Mouse (Mus musculus) spleen, postnatal 36 days (tissue): ENCODE results near the gene Nadsyn1.

Experiments
- DNase-seq, 2 experiments: peaks; one replicate each; pipeline ENCODE4 v3.0.0; 2022; ENCODE audit warnings: low spot score in 2 of 2, mixed read lengths in 1 of 2

The Nadsyn1 gene

DNA sequence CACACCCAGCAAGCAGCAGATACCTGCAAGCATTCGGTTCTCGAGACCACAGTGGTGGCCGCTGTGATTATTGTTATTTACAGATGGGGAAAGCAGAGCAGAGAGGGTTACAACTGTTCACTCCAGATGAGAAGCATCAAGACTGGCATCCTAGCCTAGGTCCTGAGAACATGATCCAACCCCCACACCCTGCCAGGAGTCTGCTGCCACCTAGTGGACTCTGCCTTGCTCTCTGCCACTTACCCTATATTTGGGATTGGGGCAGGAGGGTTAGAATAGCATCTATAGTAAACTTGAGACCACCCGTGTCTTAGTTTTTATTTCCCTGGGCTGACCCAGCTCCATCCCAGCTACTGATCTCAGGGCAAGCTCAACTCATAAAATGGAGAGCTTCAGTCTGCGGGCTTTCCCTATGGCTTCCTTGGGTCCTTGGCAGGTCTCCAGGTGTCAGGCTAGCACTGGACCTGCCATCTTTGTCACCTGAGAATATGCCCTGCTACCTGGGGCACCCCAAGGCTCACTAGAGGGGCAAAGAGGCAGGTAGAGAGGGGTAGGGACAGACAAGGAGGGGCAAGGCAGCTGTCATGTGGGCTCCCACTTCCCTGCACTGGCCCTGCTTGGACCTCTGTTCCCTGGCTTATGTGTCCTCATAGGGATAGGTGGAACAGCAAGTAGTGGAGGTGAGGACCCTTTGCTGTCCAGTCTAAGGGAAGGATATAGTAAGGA lies 68.5 kb downstream of the Nadsyn1 start:
- DNase-seq, result peak; percentile 37 to 55

DNA sequence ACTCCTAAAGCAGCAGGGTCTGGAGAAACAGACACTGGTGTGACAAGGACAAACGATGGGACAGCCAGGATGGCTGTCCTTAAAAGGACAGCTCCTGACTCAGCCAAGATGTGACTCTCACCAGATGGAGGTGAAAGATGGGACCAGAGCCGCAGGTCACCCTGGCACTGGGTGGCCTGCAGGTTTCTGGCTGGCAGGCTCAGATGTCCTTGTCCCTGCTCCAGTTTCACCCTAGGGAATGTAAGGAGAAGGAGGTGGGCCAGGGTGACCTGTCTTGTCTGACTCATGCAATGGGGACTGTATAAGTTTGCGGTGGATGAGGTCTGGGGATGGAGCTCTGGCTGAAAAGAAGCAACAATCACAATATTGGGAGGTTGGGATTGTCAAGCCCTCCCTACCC lies 70.0 kb downstream of the Nadsyn1 start:
- no peak for DNase-seq

DNA sequence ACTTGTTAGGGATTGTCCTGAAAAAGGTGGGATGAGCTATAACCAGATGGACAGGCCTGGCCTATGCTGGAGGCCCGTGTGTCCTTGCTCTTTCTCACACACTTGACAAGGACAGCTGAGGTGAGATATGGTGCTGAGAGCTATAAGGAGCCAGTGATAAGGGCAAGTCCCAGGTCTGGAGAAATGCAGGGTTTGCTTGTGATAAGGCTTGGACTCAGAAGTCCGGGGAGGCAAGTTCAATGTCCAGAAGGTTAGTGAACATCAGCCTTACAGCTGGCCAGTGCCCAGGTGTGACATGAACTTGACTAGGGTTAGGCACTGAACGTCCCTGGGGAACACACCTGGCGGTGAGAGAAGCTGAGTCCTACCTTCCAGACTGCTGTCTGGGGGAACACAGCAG lies 70.6 kb downstream of the Nadsyn1 start:
- no peak for DNase-seq

DNA sequence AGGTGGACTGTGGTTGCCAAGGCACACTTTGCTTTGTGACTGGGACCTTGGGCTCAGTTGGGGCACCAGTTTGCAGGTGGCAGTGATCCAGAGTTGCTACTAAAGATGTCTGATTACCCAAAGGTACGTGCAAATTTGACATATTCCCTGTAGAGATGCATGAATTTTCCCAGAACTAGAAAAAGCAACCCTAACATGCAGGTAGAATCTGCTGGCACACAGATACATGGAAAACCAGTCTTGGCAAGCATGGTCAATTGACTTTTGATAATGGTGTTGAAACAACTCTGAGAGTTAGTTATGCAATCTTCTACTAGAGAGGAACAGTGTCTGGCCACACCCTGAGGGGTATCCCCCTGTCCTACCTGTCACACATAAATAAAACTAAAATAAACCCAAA lies 71.3 kb downstream of the Nadsyn1 start:
- DNase-seq, result no peak

DNA sequence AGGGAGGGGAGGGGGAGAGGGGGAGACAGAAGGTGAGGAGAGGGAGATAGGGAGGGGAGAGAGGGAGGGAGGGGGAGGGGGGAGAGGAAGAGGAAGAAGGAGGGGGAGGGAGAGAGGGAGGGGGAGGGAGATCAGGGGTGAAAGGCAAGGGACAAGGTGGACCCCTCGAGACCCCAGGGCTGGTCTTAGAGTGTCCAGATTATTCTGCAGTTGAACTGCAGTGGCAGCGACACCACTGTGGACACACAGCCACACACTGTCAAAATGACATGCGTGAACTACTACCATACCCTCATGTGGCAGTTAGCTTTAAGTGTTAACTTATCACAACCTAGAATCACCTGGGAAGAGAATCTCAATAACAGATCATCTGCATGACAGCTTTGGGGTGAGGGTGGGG lies 73.6 kb downstream of the Nadsyn1 start:
- no peak for DNase-seq

DNA sequence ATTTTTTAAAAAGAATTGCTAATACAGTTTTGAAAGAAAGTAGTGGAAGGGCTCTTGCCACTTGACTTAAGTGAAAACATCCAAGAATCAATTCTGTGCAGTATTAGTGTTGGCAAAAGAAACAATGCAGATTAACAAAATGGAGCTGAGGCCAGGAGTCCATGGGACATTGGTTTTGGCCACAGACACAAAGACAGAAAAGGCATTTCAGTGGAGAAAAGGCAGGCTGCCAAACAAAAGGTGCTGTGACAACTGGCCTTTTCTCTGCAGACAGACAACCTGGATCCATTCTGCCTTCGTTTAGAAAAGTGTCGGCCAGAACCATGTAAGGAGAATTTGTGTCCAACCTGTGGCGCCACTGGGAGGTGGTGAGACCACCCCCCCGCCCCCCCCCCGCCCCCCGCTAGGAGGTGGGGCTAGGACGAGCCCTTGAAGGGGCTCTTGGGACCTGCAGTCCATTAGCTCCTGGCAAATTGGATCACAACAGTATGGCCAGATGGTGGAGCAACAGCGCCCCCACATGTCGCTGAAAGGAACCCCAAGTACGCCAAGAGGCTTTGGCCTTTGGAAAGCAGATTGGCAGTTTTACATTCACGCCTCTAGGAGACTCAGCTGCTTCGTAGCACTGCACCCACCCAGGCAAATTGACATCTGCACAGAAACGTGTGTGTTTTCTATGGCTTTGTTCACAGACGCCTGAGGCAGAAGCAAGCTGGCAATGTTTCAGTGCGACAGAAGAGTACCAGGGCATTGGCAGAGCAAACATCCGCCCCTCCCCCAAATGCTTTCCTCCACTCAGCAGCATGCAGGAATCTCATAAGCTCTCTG lies 74.4 kb downstream of the Nadsyn1 start:
- DNase-seq, result peak; percentile 60 to 66
